Mouse (Mus musculus) activated CD4-positive, CD25-positive, alpha-beta regulatory T cell, adult 9 weeks (primary cell): ENCODE measurements around the gene Ntrk3. TPM values are rescaled to one million over a fixed set of nuclear protein-coding genes. Genes with fewer than 3 reads are reported as not detected.

Experiments
- polyA plus RNA-seq: library from polyadenylated mRNA; unstranded; fragments of 100-300 nt; shearing (Covaris generic); gene quantifications from one replicate; pipeline ENCODE4 v1.2.1, GENCODE M21; 2017

Gene Ntrk3
- polyA plus RNA-seq = 7.1 TPM

GRCm38 (mm10) chr7:78737614-78738210, at the start of gene Ntrk3:
Gene Ntrk3 (minus strand): TSS chr7:78738012.

GRCm38 (mm10) chr7:78782639-78783581, 45.1 kb upstream of the Ntrk3 start, which contains the start of the genes Mrps11 and Mrpl46:
Gene Mrps11 (plus strand): TSS chr7:78783119.
Gene Mrpl46 (minus strand): TSS chr7:78783531.

Other genes starting within 250 kb of the Ntrk3 start
- 52.4 TPM for gene Mrps11, start 45.1 kb upstream of the Ntrk3 start, polyA plus RNA-seq
- 60.6 TPM for gene Mrpl46, start 45.5 kb upstream of the Ntrk3 start, polyA plus RNA-seq
- gene Det1, start 109.3 kb upstream of the Ntrk3 start, polyA plus RNA-seq = 27.8 TPM
- gene Aen, start 157.8 kb upstream of the Ntrk3 start, polyA plus RNA-seq = 46.7 TPM
- 148 TPM for gene Isg20, start 175.4 kb upstream of the Ntrk3 start, polyA plus RNA-seq